Mouse (Mus musculus) cerebellum, adult 8-10 months (tissue): ENCODE measurements around the gene Tbc1d20.
"Not testable (repeated sequence)": the region's sequence is repeated elsewhere in the genome, so short reads cannot be mapped to it uniquely, and the experiment has no call there.

Source experiments
- DNase-seq: peaks from one replicate; pipeline ENCODE4 v3.0.0; 2022

Tbc1d20 gene

GRCm38 (mm10) chr2:152327980-152328379, 34.4 kb downstream of the Tbc1d20 start:
- no peak for DNase-seq

GRCm38 (mm10) chr2:152330858-152331423, 37.3 kb downstream of the Tbc1d20 start:
- no peak for DNase-seq

- DNase-seq = peak; percentile 90
Observed at GRCm38 (mm10) chr2:152332101-152332825, 38.6 kb downstream of the Tbc1d20 start, which contains the start of gene Rbck1. TSS of gene Rbck1 (minus strand) at chr2:152332653.

GRCm38 (mm10) chr2:152333345-152334006, 39.8 kb downstream of the Tbc1d20 start:
- DNase-seq = no peak

- DNase-seq = no peak
Observed at GRCm38 (mm10) chr2:152335289-152335820, 41.7 kb downstream of the Tbc1d20 start.

GRCm38 (mm10) chr2:152336856-152337255, 43.2 kb downstream of the Tbc1d20 start:
- DNase-seq = no peak

- no peak for DNase-seq
Observed at GRCm38 (mm10) chr2:152337591-152338212, 44.1 kb downstream of the Tbc1d20 start.

GRCm38 (mm10) chr2:152338319-152338718, 44.7 kb downstream of the Tbc1d20 start:
- DNase-seq = no peak

GRCm38 (mm10) chr2:152339631-152340179, 46.1 kb downstream of the Tbc1d20 start:
- DNase-seq = peak; percentile 48

- DNase-seq = peak; percentile 74
Observed at GRCm38 (mm10) chr2:152343329-152344213, 49.9 kb downstream of the Tbc1d20 start, which contains the start of gene Trib3. TSS of gene Trib3 (minus strand) at chr2:152344032.

GRCm38 (mm10) chr2:152344361-152344760, 50.7 kb downstream of the Tbc1d20 start:
- DNase-seq = no peak

- no peak for DNase-seq
Observed at GRCm38 (mm10) chr2:152344909-152345308, 51.3 kb downstream of the Tbc1d20 start.

GRCm38 (mm10) chr2:152345393-152345792, 51.8 kb downstream of the Tbc1d20 start:
- DNase-seq = no peak

- no peak for DNase-seq
Observed at GRCm38 (mm10) chr2:152346776-152347465, 53.3 kb downstream of the Tbc1d20 start.

GRCm38 (mm10) chr2:152347722-152348121, 54.1 kb downstream of the Tbc1d20 start:
- no peak for DNase-seq

- no peak for DNase-seq
Observed at GRCm38 (mm10) chr2:152349205-152349604, 55.6 kb downstream of the Tbc1d20 start.

- DNase-seq = no peak
Observed at GRCm38 (mm10) chr2:152349842-152350540, 56.4 kb downstream of the Tbc1d20 start.

GRCm38 (mm10) chr2:152357254-152357653, 63.6 kb downstream of the Tbc1d20 start:
- DNase-seq = no peak

GRCm38 (mm10) chr2:152358977-152359376, 65.3 kb downstream of the Tbc1d20 start:
- DNase-seq = not testable (repeated sequence)

GRCm38 (mm10) chr2:152359616-152360015, 66.0 kb downstream of the Tbc1d20 start:
- no peak for DNase-seq
